ENCODE assay signal across 17 mouse cellular contexts in the genomic region with DNA sequence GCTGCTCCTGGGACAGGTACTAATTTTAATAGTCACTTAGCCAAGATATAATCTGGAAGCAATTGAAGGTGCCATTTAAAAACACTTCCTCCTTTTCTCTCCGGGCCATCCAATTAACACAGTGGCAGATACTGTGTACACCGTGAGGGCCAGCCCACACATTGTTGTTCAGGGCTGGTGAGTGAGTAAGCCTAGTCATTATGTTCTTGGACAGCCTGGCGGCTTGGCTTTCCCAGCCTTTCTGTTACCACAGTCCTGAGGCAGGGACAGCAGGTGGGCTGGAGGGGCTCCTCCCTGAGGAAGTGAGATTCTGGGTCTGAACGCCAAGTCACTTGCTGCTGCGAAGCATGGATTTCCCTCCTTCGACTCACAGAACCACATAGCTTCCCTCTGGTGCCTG. TPM values are rescaled to one million over a fixed set of nuclear protein-coding genes. Genes with fewer than 3 reads are reported as not detected.
DNase-seq lines count a peak whose midpoint lies in the region; ATAC-seq lines count a peak whose summit lies in the region.
"Had no signal": no experiment of that assay in that cellular context is flagged by ENCODE, and none has a peak within 500 bp of the region (broad histone marks: within the 10 kb centered on the region; RNA-seq: fewer than 3 reads in every experiment).

No protein-coding gene starts in this region.

- 48% methylated on average over 6 of the region's 6 CpGs for WGBS in kidney, embryonic 16.5 days

- no peak for DNase-seq in kidney, adult 11 months
- DNase-seq in ES-CJ7 (ENCODE audit: low read depth, low spot score) (peak; percentile 54), ZHBTc4 (ENCODE audit: low read depth, low spot score) (peak; percentile 67)
- DNase-seq in gastrocnemius, postnatal 14 days = no peak
- DNase-seq in thymus, postnatal 10 days (ENCODE audit: low spot score in 2 of 2) = no peak
- DNase-seq: cerebellum, adult 9-11 months; heart, postnatal 4 days; kidney, adult 8-10 months; lung, embryonic 14.5 days had no signal

- H3K4me2 ChIP-seq in kidney, embryonic 16.5 days (replicated peaks; ENCODE audit: low read depth, low read length) = no peak overlapping the region
- H3K4me2 ChIP-seq: limb, embryonic 12.5 days; lung, embryonic 14.5 days had no signal

- no peak overlapping the region for H3K9ac ChIP-seq in kidney, embryonic 16.5 days (replicated peaks; ENCODE audit: low read length)
- H3K9ac ChIP-seq: limb, embryonic 12.5 days; lung, embryonic 14.5 days had no signal

- H3K4me3 ChIP-seq in kidney, embryonic 16.5 days (ENCODE audit: low read length) = no peak overlapping the region
- H3K4me3 ChIP-seq: heart, embryonic 10.5 days; limb, embryonic 12.5 days; midbrain, embryonic 10.5 days had no signal

- intact Hi-C loops in gastrocnemius, postnatal 14 days (cut with DNase I; ENCODE audit: low total_unique reads) = loop anchor here (5.0 kb wide), 1 partner anchor 47 kb away; no protein-coding TSS in a partner anchor

- peaks cover 21% of the 10 kb centered on the region for H3K36me3 ChIP-seq in kidney, embryonic 16.5 days (ENCODE audit: insufficient read depth, low read length)

- no peaks in the 10 kb centered on the region for H3K9me3 ChIP-seq in kidney, embryonic 16.5 days (ENCODE audit: low read length)
- H3K9me3 ChIP-seq: heart, embryonic 10.5 days had no signal

- no peaks in the 10 kb centered on the region for H3K27me3 ChIP-seq in kidney, embryonic 16.5 days (ENCODE audit: insufficient read depth, low read length)
- H3K27me3 ChIP-seq: limb, embryonic 12.5 days had no signal

- H3K27ac ChIP-seq in kidney, embryonic 16.5 days (ENCODE audit: low read length) = no peak overlapping the region
- H3K27ac ChIP-seq: heart, embryonic 10.5 days; limb, embryonic 12.5 days; midbrain, embryonic 10.5 days had no signal

- H3K4me1 ChIP-seq in kidney, embryonic 16.5 days (ENCODE audit: insufficient read depth, low read length) = peaks cover 5% of the 10 kb centered on the region; the same call in 1 of the 2 replicates
- H3K4me1 ChIP-seq: limb, embryonic 12.5 days; midbrain, embryonic 10.5 days had no signal

- 0 out of 2 replicates have a peak, but pooled peaks have one; percentile 47 for ATAC-seq in kidney, embryonic 16.5 days (ENCODE audit: low FRiP score, low TSS enrichment)
- peak; percentile 75 for ATAC-seq in monocyte, adult 5-6 weeks (replicated peaks; ENCODE audit: insufficient number of reproducible peaks, low FRiP score, low TSS enrichment, poor library complexity, severe bottlenecking)
- no peak for ATAC-seq in inflammation-experienced regulatory T-cells, adult 6 months

RNA-seq across cellular contexts. Expression of a gene that starts 21.6 kb away (rescaled TPM):
- 269 and 277 TPM in 2 replicates for polyA plus RNA-seq in kidney, embryonic 16.5 days (2015; fragmentation: Nextera tagmentation; extraction: Ambion mirVana)
- 150 to 191 TPM (median 177 TPM) in 3 replicates for total RNA-seq in monocyte, adult 5-6 weeks (2017)
- total RNA-seq in gastrocnemius, postnatal 14 days (2021) = 100 to 1,000 TPM; 110 TPM
- 10 to 100 TPM; 57.8 to 90.1 (median 81.4) TPM for polyA plus RNA-seq in inflammation-experienced regulatory T-cells, adult 6 months (2017; shearing (Covaris generic))

RNA-seq across cellular contexts. Expression of a gene that starts 26.9 kb away (rescaled TPM):
- polyA plus RNA-seq in kidney, embryonic 16.5 days (2015; fragmentation: Nextera tagmentation; extraction: Ambion mirVana) = 14.5 and 14.6 TPM in 2 replicates
- 25.7 to 39.4 TPM (median 30.3 TPM) in 3 replicates for total RNA-seq in monocyte, adult 5-6 weeks (2017)
- total RNA-seq in gastrocnemius, postnatal 14 days (2021) = 1 to 10 TPM; 1.6 to 2.0 TPM
- 10 to 100 TPM; 31.9 to 54.2 (median 48.9) TPM for polyA plus RNA-seq in inflammation-experienced regulatory T-cells, adult 6 months (2017; shearing (Covaris generic))

RNA-seq across cellular contexts. Expression of a gene that starts 39.0 kb away (rescaled TPM):
- 0.15 TPM in 1 of 2 replicates, not detected in the other for polyA plus RNA-seq in kidney, embryonic 16.5 days (2015; fragmentation: Nextera tagmentation; extraction: Ambion mirVana)
- total RNA-seq in monocyte, adult 5-6 weeks (2017) = 0.48 TPM in 1 of 3 replicates, not detected in the others
- total RNA-seq in gastrocnemius, postnatal 14 days (2021) = not detected
- under 1 TPM in 2 of 3 experiments, not detected in 1; 0.26 to 0.63 TPM for polyA plus RNA-seq in inflammation-experienced regulatory T-cells, adult 6 months (2017; shearing (Covaris generic))
- total RNA-seq: gastrocnemius, adult 18-20 months had no signal
- polyA plus RNA-seq: G1E; limb, embryonic 12.5 days; midbrain, embryonic 10.5 days had no signal

Comparison
In these comparisons a context has a peak if more than half of its experiments do, and no peak if none do; other contexts are left out.
1. DNase-seq: peak in ES-CJ7 (single experiment) and ZHBTc4 (single experiment); none in kidney, adult 11 months (single experiment), gastrocnemius, postnatal 14 days (single experiment) and thymus, postnatal 10 days (0 of 2).